Mouse (Mus musculus): ENCODE results near the gene C1qb. TPM values are rescaled to one million over a fixed set of nuclear protein-coding genes. Genes with fewer than 3 reads are reported as not detected.

Gene C1qb
- polyA plus RNA-seq (2016; fragmentation: Nextera tagmentation; extraction: Ambion mirVana), result 10.6 TPM in 2 replicates

DNA sequence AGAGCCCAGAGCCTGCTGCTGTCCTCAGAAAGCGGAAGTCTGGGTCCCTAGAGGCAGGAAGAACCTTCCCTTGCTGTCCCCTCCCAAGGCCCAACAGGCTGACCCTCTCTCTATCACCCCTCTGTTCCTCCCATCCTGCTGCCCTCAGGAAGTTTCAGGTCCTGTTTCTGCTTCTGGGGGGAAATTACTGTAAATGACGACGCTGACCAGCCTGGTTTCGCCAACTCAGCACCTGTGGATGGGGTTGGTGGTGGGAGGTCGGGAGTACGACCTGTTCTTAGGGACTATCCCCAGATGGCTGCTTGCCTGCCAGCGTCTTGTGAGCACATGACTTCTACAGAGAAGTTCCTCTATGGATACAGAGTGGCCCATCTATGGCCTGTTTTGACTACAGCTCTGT, at the start of gene C1qb:
C1qb (minus strand) TSS at position 87 of the 400 bp plus-strand sequence.
- Histone ChIP-seq H3K4me1 (no peaks in the 10 kb centered on the region), H3K9me3 (replicated peaks) (no peaks in the 10 kb centered on the region), H3K36me3 (no peaks in the 10 kb centered on the region), H3K4me3 (no peak within 1 kb of the TSS), H3K27me3 (ENCODE audit: low read depth, poor library complexity, severe bottlenecking) (peaks cover 10% of the 10 kb centered on the region), H3K27ac (no peak within 1 kb of the TSS)
- WGBS, result 80% methylated on average over 7 of the region's 7 CpGs
- DNase-seq (ENCODE audit: low spot score), result no peak

DNA sequence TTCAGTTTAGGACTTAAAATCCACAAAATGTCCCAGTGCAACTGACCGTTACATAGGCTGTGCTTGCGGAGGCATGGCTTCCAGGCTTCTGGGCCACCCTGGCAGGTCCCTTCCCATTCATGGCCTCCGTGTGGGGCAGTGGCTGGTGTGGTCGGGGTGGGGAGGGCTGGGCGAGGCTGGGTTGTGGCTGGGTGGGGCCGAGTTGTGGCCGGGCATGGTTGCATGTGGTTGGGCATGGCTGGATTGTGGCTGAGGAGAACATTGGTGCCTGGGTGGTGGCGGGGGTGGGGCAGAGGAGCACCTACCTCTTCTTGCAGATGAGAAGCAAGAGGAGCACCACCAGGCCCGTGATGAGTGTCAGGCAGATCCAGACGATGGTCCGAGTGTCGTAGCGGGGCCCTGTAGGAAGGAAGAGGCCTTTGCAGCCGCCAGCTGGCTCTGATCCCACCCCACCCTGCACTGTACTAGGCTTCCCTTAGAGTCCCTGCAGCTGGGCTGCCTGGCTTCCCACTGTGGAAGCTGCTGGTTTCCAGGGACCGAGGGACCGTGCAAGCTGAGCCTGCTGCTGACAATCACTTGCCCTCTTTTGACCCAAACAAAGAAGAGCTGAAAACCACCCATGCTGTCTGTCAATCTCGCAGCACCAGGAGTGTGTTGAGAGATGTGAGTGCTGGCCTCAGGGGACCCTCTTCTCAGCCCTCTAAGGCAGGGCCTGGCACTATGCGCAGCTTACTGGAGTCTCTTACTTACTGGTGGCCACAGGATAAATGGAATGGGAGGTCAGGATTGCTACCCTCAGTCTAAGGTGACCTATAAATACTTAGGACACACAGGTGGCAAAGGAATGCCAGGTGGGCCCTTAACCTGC, 49.0 kb upstream of the C1qb start:
- no peak overlapping the region for H3K4me3 ChIP-seq
- H3K4me1 ChIP-seq, result peaks cover 18% of the 10 kb centered on the region
- H3K9me3 ChIP-seq (replicated peaks), result no peaks in the 10 kb centered on the region
- WGBS, result 67% methylated on average over 18 of the region's 18 CpGs
- H3K27ac ChIP-seq, result no peak overlapping the region
- no peaks in the 10 kb centered on the region for H3K36me3 ChIP-seq
- H3K27me3 ChIP-seq (ENCODE audit: low read depth, poor library complexity, severe bottlenecking), result peaks cover 50% of the 10 kb centered on the region
- no peak for DNase-seq (ENCODE audit: low spot score)

DNA sequence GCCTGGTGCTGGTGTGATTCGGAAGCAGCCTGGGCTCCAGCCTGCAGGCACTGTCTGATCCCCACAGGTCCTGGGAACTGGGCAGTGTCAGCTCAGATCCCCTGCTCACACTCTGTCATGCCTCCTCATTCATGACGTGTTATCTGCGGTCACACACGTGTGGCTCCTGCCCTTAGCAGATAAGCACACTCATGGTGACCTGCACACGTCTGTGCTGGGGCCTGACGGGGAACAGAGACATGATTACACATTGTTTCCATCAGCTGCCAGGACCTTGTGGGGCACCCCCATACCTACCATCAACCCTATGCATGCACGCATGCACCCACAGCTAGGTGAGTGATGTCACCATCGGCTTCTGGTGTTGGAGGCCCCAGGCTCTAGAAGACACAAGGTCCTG, 44.5 kb upstream of the C1qb start:
- Histone ChIP-seq H3K9me3 (replicated peaks) (no peaks in the 10 kb centered on the region), H3K27ac (no peak overlapping the region), H3K27me3 (ENCODE audit: low read depth, poor library complexity, severe bottlenecking) (peaks cover 55% of the 10 kb centered on the region), H3K4me3 (no peak overlapping the region), H3K36me3 (no peaks in the 10 kb centered on the region), H3K4me1 (peaks cover 14% of the 10 kb centered on the region; the same call in 1 of the 2 replicates)
- no peak for DNase-seq (ENCODE audit: low spot score)
- WGBS, result 87% methylated on average over 8 of the region's 8 CpGs

DNA sequence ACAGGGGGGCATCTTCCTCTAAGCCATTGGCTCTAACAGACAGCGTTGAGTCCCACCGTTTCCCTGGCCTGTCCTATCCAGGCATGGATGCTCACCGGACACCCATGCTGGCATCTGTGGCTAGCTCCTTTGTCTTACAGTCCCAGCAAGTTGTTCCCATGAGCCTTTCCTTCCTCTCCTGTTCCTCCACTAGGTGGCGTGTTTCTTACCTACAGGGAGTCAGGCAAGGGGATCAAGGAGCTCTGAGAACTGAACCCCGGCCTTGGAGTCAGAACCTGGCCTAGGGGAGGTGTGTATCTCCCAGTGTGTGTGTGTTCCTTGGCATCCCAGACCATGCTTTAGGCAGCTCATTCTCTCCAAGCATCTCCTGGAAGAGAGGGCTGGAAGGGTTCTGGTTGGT, 42.9 kb upstream of the C1qb start:
- peaks cover 6% of the 10 kb centered on the region; the same call in 1 of the 2 replicates for H3K4me1 ChIP-seq
- WGBS, result 12% methylated on average over 5 of the region's 5 CpGs
- H3K9me3 ChIP-seq (replicated peaks), result no peaks in the 10 kb centered on the region
- H3K36me3 ChIP-seq, result no peaks in the 10 kb centered on the region
- H3K27me3 ChIP-seq (ENCODE audit: low read depth, poor library complexity, severe bottlenecking), result peaks cover 57% of the 10 kb centered on the region
- peak; percentile 51 for DNase-seq (ENCODE audit: low spot score)
- H3K4me3 ChIP-seq, result no peak overlapping the region
- H3K27ac ChIP-seq, result no peak overlapping the region

GRCm38 (mm10) chr4:136925804-136926203, 39.8 kb upstream of the C1qb start:
- peaks cover 43% of the 10 kb centered on the region for H3K27me3 ChIP-seq (ENCODE audit: low read depth, poor library complexity, severe bottlenecking)

DNA sequence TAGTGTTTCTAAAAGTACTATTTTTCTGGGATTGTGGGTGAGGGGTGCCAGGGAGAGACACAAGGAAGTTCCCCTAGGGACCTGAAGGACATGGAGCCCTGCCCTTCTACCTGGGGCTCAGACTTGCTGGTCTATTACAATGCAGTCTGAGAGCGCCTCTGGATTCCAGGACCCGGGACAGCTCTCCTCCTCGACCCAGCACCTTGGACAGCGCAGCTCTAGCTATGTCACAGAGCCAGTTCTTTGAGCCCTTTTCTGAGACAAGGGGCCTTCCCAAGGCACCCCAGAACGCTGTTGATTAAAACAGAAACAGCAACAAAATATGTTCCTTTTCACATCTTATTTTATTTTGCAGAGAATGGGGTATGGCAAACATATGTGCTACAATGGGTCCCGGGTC, 38.5 kb upstream of the C1qb start:
- Histone ChIP-seq H3K4me1 (no peaks in the 10 kb centered on the region), H3K36me3 (no peaks in the 10 kb centered on the region), H3K9me3 (replicated peaks) (no peaks in the 10 kb centered on the region), H3K27me3 (ENCODE audit: low read depth, poor library complexity, severe bottlenecking) (peaks cover 31% of the 10 kb centered on the region), H3K4me3 (no peak overlapping the region), H3K27ac (no peak overlapping the region)
- peak; percentile 91 for DNase-seq (ENCODE audit: low spot score)
- 7% methylated on average over 6 of the region's 6 CpGs for WGBS

More at GRCm38 (mm10) chr4:136925804-136926203, 39.8 kb upstream of the C1qb start:
- Histone ChIP-seq H3K36me3 (no peaks in the 10 kb centered on the region), H3K9me3 (replicated peaks) (no peaks in the 10 kb centered on the region), H3K4me1 (no peaks in the 10 kb centered on the region), H3K27ac (no peak overlapping the region), H3K4me3 (no peak overlapping the region)
- DNase-seq (ENCODE audit: low spot score), result no peak
- 23% methylated on average over 15 of the region's 15 CpGs for WGBS

GRCm38 (mm10) chr4:136919526-136919925, 33.5 kb upstream of the C1qb start:
- no peak for DNase-seq (ENCODE audit: low spot score)
- Histone ChIP-seq H3K4me1 (no peaks in the 10 kb centered on the region), H3K27me3 (ENCODE audit: low read depth, poor library complexity, severe bottlenecking) (peaks cover 16% of the 10 kb centered on the region; the same call in 1 of the 2 replicates), H3K9me3 (replicated peaks) (no peaks in the 10 kb centered on the region), H3K4me3 (no peak overlapping the region), H3K36me3 (no peaks in the 10 kb centered on the region), H3K27ac (no peak overlapping the region)
- WGBS, result 81% methylated on average over 3 of the region's 3 CpGs

DNA sequence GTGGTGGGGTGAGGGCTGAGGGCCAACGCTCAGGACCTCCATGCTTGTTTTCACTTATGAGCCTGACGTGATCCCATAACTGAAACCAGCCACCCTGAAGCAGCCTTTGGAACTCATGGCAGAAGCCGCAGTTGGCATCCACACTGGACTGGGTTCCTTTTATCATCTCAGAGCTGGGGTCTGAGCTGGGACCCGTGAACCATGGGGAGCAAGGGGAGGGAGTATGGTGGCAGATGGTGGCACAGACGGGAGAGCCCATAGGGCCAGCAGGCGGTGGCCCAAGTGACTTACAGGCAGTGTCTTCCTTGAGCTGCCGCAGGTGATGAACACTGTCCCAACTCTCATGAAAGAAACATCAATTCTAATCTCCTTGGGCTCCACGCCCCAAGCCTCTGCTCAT, 32.8 kb upstream of the C1qb start:
- H3K27ac ChIP-seq, result no peak overlapping the region
- H3K4me1 ChIP-seq, result no peaks in the 10 kb centered on the region
- 89% methylated on average over 8 of the region's 8 CpGs for WGBS
- H3K36me3 ChIP-seq, result no peaks in the 10 kb centered on the region
- no peak overlapping the region for H3K4me3 ChIP-seq
- H3K9me3 ChIP-seq (replicated peaks), result no peaks in the 10 kb centered on the region
- no peak for DNase-seq (ENCODE audit: low spot score)
- peaks cover 20% of the 10 kb centered on the region; the same call in 1 of the 2 replicates for H3K27me3 ChIP-seq (ENCODE audit: low read depth, poor library complexity, severe bottlenecking)

DNA sequence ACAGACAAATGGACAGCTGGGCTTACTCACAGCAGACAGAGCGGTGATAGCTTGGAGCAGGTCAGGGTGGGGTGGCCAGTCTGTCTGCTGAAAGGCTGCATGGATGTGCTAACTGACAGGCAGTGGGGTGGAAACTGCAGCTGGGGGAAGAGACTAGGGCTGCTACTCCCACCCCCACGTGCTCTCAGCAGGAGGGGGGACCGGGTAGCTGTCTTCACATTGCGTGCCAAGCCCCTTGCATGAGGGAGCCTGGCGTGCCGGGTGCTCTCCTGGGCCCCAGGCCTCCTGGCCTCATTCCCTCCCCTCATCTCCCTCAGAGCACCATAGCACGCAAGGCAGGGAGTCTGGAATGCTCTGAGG, 31.2 kb upstream of the C1qb start:
- Histone ChIP-seq H3K9me3 (replicated peaks) (no peaks in the 10 kb centered on the region), H3K27ac (no peak overlapping the region), H3K27me3 (ENCODE audit: low read depth, poor library complexity, severe bottlenecking) (peaks cover 34% of the 10 kb centered on the region), H3K36me3 (no peaks in the 10 kb centered on the region), H3K4me3 (no peak overlapping the region), H3K4me1 (no peaks in the 10 kb centered on the region)
- DNase-seq (ENCODE audit: low spot score), result no peak
- WGBS, result 43% methylated on average over 7 of the region's 7 CpGs

- no peak overlapping the region for H3K27ac ChIP-seq
- no peak for DNase-seq (ENCODE audit: low spot score)
- H3K9me3 ChIP-seq (replicated peaks), result no peaks in the 10 kb centered on the region
- WGBS, result 75% methylated on average over 20 of the region's 20 CpGs
- no peak overlapping the region for H3K4me3 ChIP-seq
- no peaks in the 10 kb centered on the region for H3K36me3 ChIP-seq
- peaks cover 5% of the 10 kb centered on the region for H3K4me1 ChIP-seq
- H3K27me3 ChIP-seq (ENCODE audit: low read depth, poor library complexity, severe bottlenecking), result peaks cover 39% of the 10 kb centered on the region
Measured at GRCm38 (mm10) chr4:136916359-136917164, 30.6 kb upstream of the C1qb start.

GRCm38 (mm10) chr4:136912841-136913240, 26.9 kb upstream of the C1qb start:
- Histone ChIP-seq H3K9me3 (replicated peaks) (no peaks in the 10 kb centered on the region), H3K27me3 (ENCODE audit: low read depth, poor library complexity, severe bottlenecking) (peaks cover 68% of the 10 kb centered on the region), H3K27ac (no peak overlapping the region), H3K4me3 (no peak overlapping the region), H3K36me3 (no peaks in the 10 kb centered on the region), H3K4me1 (peaks cover 12% of the 10 kb centered on the region)
- WGBS, result 13% methylated on average over 9 of the region's 9 CpGs
- no peak for DNase-seq (ENCODE audit: low spot score)

DNA sequence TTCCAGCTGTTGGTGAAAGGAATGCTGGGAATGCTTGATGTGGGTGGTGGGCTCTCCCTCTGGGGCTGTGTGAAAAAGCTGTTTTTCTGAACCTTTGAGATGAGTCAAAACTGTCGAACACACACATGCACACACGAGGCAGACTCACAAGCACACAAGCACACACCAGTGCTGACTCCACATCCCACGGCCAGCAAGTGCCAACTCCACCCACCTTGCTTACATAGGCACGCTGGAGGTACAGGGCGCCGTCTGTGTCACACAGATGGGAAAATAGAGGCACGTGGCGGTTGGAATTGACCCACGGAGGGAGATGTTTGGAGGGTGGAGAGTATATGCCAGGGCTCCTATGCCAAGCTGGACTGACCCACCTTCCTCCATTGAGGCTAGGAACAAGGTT, 25.8 kb upstream of the C1qb start:
- DNase-seq (ENCODE audit: low spot score), result no peak
- Histone ChIP-seq H3K36me3 (no peaks in the 10 kb centered on the region), H3K9me3 (replicated peaks) (no peaks in the 10 kb centered on the region), H3K4me1 (peaks cover 12% of the 10 kb centered on the region), H3K27ac (no peak overlapping the region), H3K4me3 (0 out of 2 replicates have a peak overlapping the region, but pooled peaks have one; percentile 13), H3K27me3 (ENCODE audit: low read depth, poor library complexity, severe bottlenecking) (peaks cover 73% of the 10 kb centered on the region)
- WGBS, result 39% methylated on average over 9 of the region's 9 CpGs

DNA sequence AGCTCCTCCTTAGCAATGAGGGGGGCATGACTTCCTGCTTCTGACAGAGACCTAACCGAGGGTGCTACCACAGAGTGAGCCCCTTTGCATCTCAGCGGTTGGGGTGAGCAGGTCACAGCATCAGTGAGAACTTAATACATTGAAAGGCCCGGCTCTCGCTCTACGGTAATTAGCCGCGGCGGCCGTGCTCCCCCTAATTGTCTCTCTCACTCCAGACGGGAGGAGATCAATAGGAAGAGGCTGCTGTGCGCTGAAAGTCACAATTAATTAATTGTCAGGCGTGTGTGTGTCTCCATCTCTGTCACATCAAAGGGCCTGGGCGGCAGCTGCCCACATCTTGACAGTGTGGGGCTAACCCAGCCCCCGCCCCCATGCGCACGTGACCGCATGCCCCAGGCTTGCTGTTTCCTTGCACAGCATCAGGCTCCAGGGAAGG, 25.2 kb upstream of the C1qb start:
- peaks cover 74% of the 10 kb centered on the region for H3K27me3 ChIP-seq (ENCODE audit: low read depth, poor library complexity, severe bottlenecking)

More for the DNA sequence above, 25.2 kb upstream of the C1qb start:
- Histone ChIP-seq H3K4me1 (peaks cover 12% of the 10 kb centered on the region), H3K4me3 (0 out of 2 replicates have a peak overlapping the region, but pooled peaks have one; percentile 13), H3K27ac (no peak overlapping the region), H3K36me3 (no peaks in the 10 kb centered on the region), H3K9me3 (replicated peaks) (no peaks in the 10 kb centered on the region)
- DNase-seq (ENCODE audit: low spot score), result no peak
- 3% methylated on average over 17 of the region's 17 CpGs for WGBS
